24 mouse cellular contexts compared by ENCODE assay signal in the genomic region with DNA sequence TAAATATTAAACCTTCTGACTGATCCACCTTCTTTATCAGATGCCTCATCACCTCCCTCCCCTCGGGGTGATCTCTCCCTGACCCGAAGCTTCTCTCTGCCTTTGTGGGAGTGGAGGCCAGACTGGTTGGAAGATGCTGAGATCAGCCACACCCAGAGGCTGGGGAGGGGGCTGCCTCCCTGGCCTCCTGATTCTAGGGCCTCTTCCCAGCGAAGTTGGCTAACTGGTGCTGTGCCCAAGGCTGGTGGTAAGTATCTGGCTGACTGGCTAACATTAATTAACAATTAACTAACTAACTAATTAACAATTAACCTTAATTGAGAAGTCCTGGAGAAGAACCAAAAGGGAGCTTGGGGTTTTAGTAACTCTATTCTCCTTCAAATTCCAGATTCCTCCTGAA. TPM values are rescaled to one million over a fixed set of nuclear protein-coding genes. Genes with fewer than 3 reads are reported as not detected.
"Had no signal": no experiment of that assay in that cellular context is flagged by ENCODE, and none has a peak within 500 bp of the region (broad histone marks: within the 10 kb centered on the region; RNA-seq: fewer than 3 reads in every experiment).

No protein-coding gene starts in this region.

- H3K27ac ChIP-seq: heart, embryonic 10.5 days; hindbrain, embryonic 13.5 days; hindbrain, embryonic 15.5 days; hindbrain, postnatal 0 days; kidney, postnatal 0 days; limb, embryonic 13.5 days; limb, embryonic 15.5 days; liver, embryonic 14.5 days had no signal

- H3K4me3 ChIP-seq: heart, embryonic 10.5 days; heart, embryonic 12.5 days; hindbrain, embryonic 13.5 days; hindbrain, embryonic 15.5 days; limb, embryonic 13.5 days; limb, embryonic 15.5 days had no signal

- DNase-seq: forebrain, postnatal 0 days; gastrocnemius, postnatal 14 days; gastrocnemius, postnatal 36 days; heart, adult 18-20 months; heart, postnatal 10 days; layer of hippocampus, adult 9-11 months; layer of hippocampus, postnatal 36 days; left cerebral cortex, postnatal 4 days; lung, adult 18-20 months had no signal

- H3K36me3 ChIP-seq: heart, embryonic 10.5 days; heart, embryonic 12.5 days; hindbrain, embryonic 13.5 days; hindbrain, embryonic 15.5 days; limb, embryonic 13.5 days; limb, embryonic 15.5 days had no signal

- ATAC-seq: forebrain, postnatal 0 days; hindbrain, postnatal 0 days; intestine, embryonic 16.5 days had no signal

- H3K9me3 ChIP-seq: heart, embryonic 10.5 days; heart, embryonic 12.5 days; hindbrain, embryonic 13.5 days; hindbrain, embryonic 15.5 days; limb, embryonic 13.5 days; limb, embryonic 15.5 days had no signal

- H3K27me3 ChIP-seq: heart, embryonic 12.5 days; hindbrain, embryonic 15.5 days had no signal

- H3K9ac ChIP-seq: forebrain, postnatal 0 days; heart, embryonic 12.5 days; hindbrain, embryonic 13.5 days; hindbrain, embryonic 15.5 days; limb, embryonic 13.5 days; limb, embryonic 15.5 days; liver, embryonic 14.5 days had no signal

- H3K4me2 ChIP-seq: heart, embryonic 12.5 days; hindbrain, embryonic 13.5 days; hindbrain, embryonic 15.5 days; limb, embryonic 13.5 days; limb, embryonic 15.5 days had no signal

RNA-seq across cellular contexts. Expression of gene Robo3, which starts 20.1 kb away (rescaled TPM):
- polyA plus RNA-seq: heart, embryonic 16.5 days; intestine, embryonic 14.5 days had no signal

RNA-seq across cellular contexts. Expression of gene Hepacam, which starts 45.8 kb away (rescaled TPM):
- polyA plus RNA-seq: heart, embryonic 10.5 days; heart, embryonic 12.5 days; heart, embryonic 14.5 days; intestine, embryonic 14.5 days; liver, adult 2 months; liver, embryonic 14.5 days; liver, embryonic 16.5 days had no signal
